Mouse (Mus musculus): Measurements from ENCODE around the gene Tectb. TPM values are rescaled to one million over a fixed set of nuclear protein-coding genes. Genes with fewer than 3 reads are reported as not detected.
A peak's percentile ranks its signal among the peaks of the same experiment; 100 is the strongest.

The Tectb gene
- polyA plus RNA-seq, 1 experiment: not detected

- Histone ChIP-seq H3K4me3 (ENCODE audit: insufficient read depth, low read depth, low read length) (no peak overlapping the region), H3K27ac (replicated peaks; ENCODE audit: low read depth, low read length) (peak overlapping the region; percentile 89), H3K4me1 (ENCODE audit: control insufficient read depth, insufficient read depth, insufficient read length, low read length) (peaks cover 6% of the 10 kb centered on the region; the same call in 1 of the 2 replicates)
Measured at GRCm38 (mm10) chr19:55184442-55184841, 3.9 kb downstream of the Tectb start.

GRCm38 (mm10) chr19:55185074-55185473 lies 4.5 kb downstream of the Tectb start:
- Histone ChIP-seq H3K4me3 (ENCODE audit: insufficient read depth, low read depth, low read length) (no peak overlapping the region), H3K4me1 (ENCODE audit: control insufficient read depth, insufficient read depth, insufficient read length, low read length) (peaks cover 8% of the 10 kb centered on the region), H3K27ac (replicated peaks; ENCODE audit: low read depth, low read length) (peak overlapping the region; percentile 23; the same call in 1 of the 2 replicates)

GRCm38 (mm10) chr19:55185651-55186050 lies 5.1 kb downstream of the Tectb start:
- 0 out of 2 replicates have a peak overlapping the region, but pooled peaks have one; percentile 36 for H3K27ac ChIP-seq (replicated peaks; ENCODE audit: low read depth, low read length)
- peaks cover 8% of the 10 kb centered on the region for H3K4me1 ChIP-seq (ENCODE audit: control insufficient read depth, insufficient read depth, insufficient read length, low read length)

GRCm38 (mm10) chr19:55190065-55190464 lies 9.5 kb downstream of the Tectb start:
- Histone ChIP-seq H3K4me1 (ENCODE audit: control insufficient read depth, insufficient read depth, insufficient read length, low read length) (peaks cover 7% of the 10 kb centered on the region; the same call in 1 of the 2 replicates), H3K27ac (replicated peaks; ENCODE audit: low read depth, low read length) (peak overlapping the region; percentile 93), H3K4me3 (ENCODE audit: insufficient read depth, low read depth, low read length) (no peak overlapping the region)

More at GRCm38 (mm10) chr19:55185651-55186050, 5.1 kb downstream of the Tectb start:
- no peak overlapping the region for H3K4me3 ChIP-seq (ENCODE audit: insufficient read depth, low read depth, low read length)

- Histone ChIP-seq H3K4me3 (ENCODE audit: insufficient read depth, low read depth, low read length) (no peak overlapping the region), H3K4me1 (ENCODE audit: control insufficient read depth, insufficient read depth, insufficient read length, low read length) (peaks cover 7% of the 10 kb centered on the region; the same call in 1 of the 2 replicates), H3K27ac (replicated peaks; ENCODE audit: low read depth, low read length) (peak overlapping the region; percentile 88)
Measured at GRCm38 (mm10) chr19:55191596-55191995, 11.1 kb downstream of the Tectb start.

GRCm38 (mm10) chr19:55192254-55192945 lies 11.9 kb downstream of the Tectb start:
- Histone ChIP-seq H3K4me3 (ENCODE audit: insufficient read depth, low read depth, low read length) (no peak overlapping the region), H3K27ac (replicated peaks; ENCODE audit: low read depth, low read length) (peak overlapping the region; percentile 88), H3K4me1 (ENCODE audit: control insufficient read depth, insufficient read depth, insufficient read length, low read length) (peaks cover 7% of the 10 kb centered on the region; the same call in 1 of the 2 replicates)

- Histone ChIP-seq H3K4me1 (ENCODE audit: control insufficient read depth, insufficient read depth, insufficient read length, low read length) (peaks cover 7% of the 10 kb centered on the region; the same call in 1 of the 2 replicates), H3K27ac (replicated peaks; ENCODE audit: low read depth, low read length) (peak overlapping the region; percentile 42), H3K4me3 (ENCODE audit: insufficient read depth, low read depth, low read length) (no peak overlapping the region)
Measured at GRCm38 (mm10) chr19:55193717-55194394, 13.3 kb downstream of the Tectb start.

GRCm38 (mm10) chr19:55194520-55195170 lies 14.1 kb downstream of the Tectb start:
- no peak overlapping the region for H3K4me3 ChIP-seq (ENCODE audit: insufficient read depth, low read depth, low read length)
- H3K4me1 ChIP-seq (ENCODE audit: control insufficient read depth, insufficient read depth, insufficient read length, low read length): peaks cover 7% of the 10 kb centered on the region; the same call in 1 of the 2 replicates
- peak overlapping the region; percentile 42 for H3K27ac ChIP-seq (replicated peaks; ENCODE audit: low read depth, low read length)

GRCm38 (mm10) chr19:55195574-55195973 lies 15.0 kb downstream of the Tectb start:
- Histone ChIP-seq H3K4me1 (ENCODE audit: control insufficient read depth, insufficient read depth, insufficient read length, low read length) (peaks cover 5% of the 10 kb centered on the region; the same call in 1 of the 2 replicates), H3K4me3 (ENCODE audit: insufficient read depth, low read depth, low read length) (no peak overlapping the region), H3K27ac (replicated peaks; ENCODE audit: low read depth, low read length) (no peak overlapping the region)

GRCm38 (mm10) chr19:55198303-55198702 lies 17.8 kb downstream of the Tectb start:
- Histone ChIP-seq H3K4me3 (ENCODE audit: insufficient read depth, low read depth, low read length) (no peak overlapping the region), H3K4me1 (ENCODE audit: control insufficient read depth, insufficient read depth, insufficient read length, low read length) (peaks cover 5% of the 10 kb centered on the region; the same call in 1 of the 2 replicates), H3K27ac (replicated peaks; ENCODE audit: low read depth, low read length) (no peak overlapping the region)

GRCm38 (mm10) chr19:55206482-55207138 lies 26.1 kb downstream of the Tectb start:
- no peaks in the 10 kb centered on the region for H3K4me1 ChIP-seq (ENCODE audit: control insufficient read depth, insufficient read depth, insufficient read length, low read length)
- H3K27ac ChIP-seq (replicated peaks; ENCODE audit: low read depth, low read length): no peak overlapping the region
- no peak overlapping the region for H3K4me3 ChIP-seq (ENCODE audit: insufficient read depth, low read depth, low read length)

GRCm38 (mm10) chr19:55207205-55207604 lies 26.7 kb downstream of the Tectb start:
- Histone ChIP-seq H3K4me3 (ENCODE audit: insufficient read depth, low read depth, low read length) (no peak overlapping the region), H3K4me1 (ENCODE audit: control insufficient read depth, insufficient read depth, insufficient read length, low read length) (no peaks in the 10 kb centered on the region), H3K27ac (replicated peaks; ENCODE audit: low read depth, low read length) (no peak overlapping the region)

GRCm38 (mm10) chr19:55207746-55208538 lies 27.4 kb downstream of the Tectb start:
- no peaks in the 10 kb centered on the region for H3K4me1 ChIP-seq (ENCODE audit: control insufficient read depth, insufficient read depth, insufficient read length, low read length)
- no peak overlapping the region for H3K27ac ChIP-seq (replicated peaks; ENCODE audit: low read depth, low read length)
- H3K4me3 ChIP-seq (ENCODE audit: insufficient read depth, low read depth, low read length): no peak overlapping the region

GRCm38 (mm10) chr19:55208654-55209053 lies 28.1 kb downstream of the Tectb start:
- Histone ChIP-seq H3K27ac (replicated peaks; ENCODE audit: low read depth, low read length) (no peak overlapping the region), H3K4me1 (ENCODE audit: control insufficient read depth, insufficient read depth, insufficient read length, low read length) (no peaks in the 10 kb centered on the region), H3K4me3 (ENCODE audit: insufficient read depth, low read depth, low read length) (no peak overlapping the region)
